Mouse (Mus musculus): ENCODE measurements around the gene 4931440F15Rik.

4931440F15Rik gene

DNA sequence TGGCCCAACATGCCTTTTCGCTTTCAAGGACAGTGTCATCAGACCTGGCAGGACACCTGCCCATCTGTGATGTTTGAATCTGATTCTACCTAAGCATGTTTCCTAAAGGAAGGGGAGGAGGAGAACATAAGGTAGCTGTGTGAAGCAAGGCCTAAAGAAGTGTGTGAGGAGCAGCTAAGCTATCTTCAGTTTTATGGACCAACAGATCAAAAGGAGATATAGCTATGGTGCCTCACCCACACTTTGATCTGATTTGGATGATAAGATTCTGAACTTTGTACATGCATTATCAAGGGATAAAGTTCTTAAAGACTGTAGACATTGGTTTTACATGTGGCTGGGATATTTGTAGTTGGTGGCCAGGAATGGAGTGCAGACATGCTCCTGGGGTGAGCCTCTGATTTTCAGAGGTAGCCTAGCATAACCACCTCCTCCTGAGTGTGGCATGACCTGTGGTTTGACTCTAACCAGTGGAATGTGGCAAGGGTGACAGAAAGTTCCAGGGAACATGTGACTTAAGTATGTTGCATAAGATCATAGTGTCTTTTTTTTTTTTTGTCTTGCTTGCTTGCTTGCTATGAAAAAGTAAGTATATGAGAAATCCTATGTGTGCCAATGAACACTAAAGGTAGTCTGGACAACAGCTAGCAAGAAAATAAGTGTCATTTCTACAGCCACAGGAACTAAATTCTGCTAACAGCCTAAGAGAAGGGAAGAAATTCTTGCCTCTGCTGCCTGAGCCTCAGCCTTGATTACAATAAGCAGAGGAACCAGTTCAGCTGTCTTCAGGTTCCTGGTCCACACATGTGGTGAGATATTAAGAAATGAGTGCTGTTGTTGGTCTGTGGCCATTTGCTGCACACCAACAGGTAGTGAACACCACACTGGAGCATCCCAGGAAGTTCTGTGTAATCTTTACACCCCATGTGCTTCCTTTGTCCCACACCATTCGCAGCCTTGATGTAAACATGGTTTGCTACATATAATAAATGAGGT, 23.7 kb downstream of the 4931440F15Rik start:
- DNase-seq (ENCODE audit: low spot score) = no peak

DNA sequence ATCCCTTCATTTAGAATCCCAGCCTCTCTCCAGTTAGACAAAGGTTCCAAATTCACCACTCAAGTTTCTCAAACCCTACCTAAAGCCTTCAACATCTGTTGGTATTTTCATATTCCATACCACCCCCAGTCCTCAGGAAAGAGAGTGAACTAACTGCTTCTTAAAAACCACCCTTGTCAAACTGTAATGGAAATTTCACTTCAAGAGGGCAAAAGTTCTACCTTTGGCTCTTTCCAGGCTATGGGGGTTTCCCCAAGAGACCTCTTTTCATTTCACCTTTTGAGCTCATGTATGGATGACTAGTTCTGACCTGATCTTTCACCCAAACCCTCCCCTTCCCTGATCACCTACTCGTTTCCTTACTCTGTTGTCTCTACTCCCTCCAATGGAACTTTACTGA, 25.6 kb downstream of the 4931440F15Rik start:
- no peak for DNase-seq (ENCODE audit: low spot score)

DNA sequence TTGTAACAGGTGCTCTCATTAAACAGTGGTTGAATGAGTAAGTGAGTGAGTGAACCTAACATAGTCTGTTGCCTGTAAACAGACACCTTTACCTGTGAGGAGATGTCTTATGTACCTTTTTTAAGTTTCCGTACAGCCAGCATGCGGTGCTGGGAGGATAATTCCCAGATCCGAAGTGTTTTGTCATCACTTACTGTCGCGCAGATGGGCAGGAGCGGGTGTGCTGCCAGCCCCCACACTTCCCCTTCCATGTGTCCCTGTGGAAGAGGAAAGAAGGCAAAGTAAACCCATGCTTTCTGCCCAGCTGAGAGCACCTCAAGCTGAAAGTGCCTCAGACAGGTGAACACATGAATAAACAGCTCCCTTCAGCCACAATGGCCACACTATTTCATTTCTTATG, 30.4 kb downstream of the 4931440F15Rik start:
- no peak for DNase-seq (ENCODE audit: low spot score)

DNA sequence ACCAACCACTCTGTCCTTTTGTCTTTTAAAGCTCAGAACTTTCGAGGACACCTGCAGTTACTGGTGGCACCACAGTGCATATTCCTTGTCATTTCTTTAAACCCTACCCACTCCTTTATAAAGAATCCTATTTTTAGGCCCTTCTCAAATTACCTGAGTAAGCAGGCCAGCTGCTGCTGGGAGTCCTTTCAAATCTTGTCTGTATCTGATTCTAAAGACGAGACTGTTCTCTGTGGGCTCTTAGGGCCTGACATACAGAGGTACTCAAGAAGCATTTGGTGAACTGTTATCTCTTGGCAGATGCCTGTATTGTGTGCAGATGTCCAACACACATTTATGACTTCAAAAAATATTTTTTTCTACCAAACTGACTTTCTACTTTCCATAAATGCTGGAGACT, 31.0 kb downstream of the 4931440F15Rik start:
- DNase-seq (ENCODE audit: low spot score) = no peak

DNA sequence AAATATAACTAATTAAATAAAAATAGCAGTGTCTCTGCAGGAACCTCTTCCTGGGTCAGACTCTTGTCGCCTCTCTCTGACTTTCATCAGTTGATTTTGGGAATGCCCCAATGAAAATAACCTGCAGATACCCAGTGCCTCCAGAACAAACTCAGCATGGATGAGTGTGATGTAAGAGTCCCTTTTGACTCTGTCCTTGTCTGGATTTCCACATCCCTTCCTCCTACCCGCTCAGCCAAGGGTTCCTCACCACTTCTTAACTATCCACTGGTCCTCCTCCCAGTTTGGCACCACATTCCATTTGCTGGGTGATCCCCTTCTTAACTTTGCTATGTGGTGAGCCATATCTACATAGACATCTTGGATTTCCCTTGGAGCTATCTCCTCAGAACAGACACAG, 34.7 kb downstream of the 4931440F15Rik start:
- no peak for DNase-seq (ENCODE audit: low spot score)

DNA sequence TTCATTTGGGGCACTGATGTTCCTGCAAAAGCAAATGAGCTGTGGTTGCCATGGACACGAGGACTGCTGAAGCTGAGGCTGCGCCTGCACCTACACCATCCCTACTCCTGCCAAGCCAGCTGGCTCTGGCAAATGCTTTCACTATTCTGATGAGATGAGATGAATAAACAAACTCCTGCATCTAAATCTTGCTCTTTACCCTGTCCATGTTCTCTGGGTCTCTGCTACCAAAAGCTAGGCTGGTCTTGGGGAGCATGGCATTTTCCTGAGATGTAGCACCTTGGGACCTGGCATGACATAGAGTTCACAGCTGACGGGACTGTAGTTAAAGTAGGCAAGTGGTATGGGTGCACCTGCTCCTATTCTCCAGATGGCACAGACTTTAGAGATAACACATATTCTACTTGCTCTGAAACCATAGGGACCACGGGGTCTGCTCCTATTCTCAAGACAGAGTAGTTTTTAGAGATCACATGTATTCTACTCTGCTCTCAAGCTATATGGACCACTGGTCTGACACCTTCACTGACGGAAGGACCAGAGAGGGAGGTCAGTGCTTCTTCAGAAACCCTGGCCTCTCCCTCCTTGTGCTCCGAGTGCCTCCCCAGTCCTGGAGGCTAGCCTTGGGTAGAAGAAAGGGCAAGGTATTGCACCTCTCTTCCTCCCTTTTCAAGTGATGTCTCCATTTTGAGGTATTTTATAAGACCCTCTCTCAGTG, 36.4 kb downstream of the 4931440F15Rik start:
- DNase-seq (ENCODE audit: low spot score) = no peak

DNA sequence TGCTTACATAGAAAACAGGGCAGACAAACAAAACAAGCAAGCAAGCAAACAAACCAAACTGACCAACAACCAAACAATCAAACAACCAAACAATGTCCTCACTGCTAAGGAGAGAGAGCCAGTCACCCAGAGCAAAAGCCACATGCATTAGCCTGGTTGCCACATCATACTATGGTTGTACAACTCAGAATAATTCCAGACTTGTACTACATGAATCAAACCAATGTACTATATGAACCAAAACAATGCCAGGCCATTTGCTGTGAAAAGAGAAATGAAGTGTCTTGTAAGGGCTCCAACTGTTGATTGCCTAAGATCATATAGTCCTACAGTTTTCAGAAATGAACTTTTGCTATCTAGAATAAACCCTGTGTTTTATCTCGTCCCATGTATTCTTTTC, 37.0 kb downstream of the 4931440F15Rik start:
- no peak for DNase-seq (ENCODE audit: low spot score)

DNA sequence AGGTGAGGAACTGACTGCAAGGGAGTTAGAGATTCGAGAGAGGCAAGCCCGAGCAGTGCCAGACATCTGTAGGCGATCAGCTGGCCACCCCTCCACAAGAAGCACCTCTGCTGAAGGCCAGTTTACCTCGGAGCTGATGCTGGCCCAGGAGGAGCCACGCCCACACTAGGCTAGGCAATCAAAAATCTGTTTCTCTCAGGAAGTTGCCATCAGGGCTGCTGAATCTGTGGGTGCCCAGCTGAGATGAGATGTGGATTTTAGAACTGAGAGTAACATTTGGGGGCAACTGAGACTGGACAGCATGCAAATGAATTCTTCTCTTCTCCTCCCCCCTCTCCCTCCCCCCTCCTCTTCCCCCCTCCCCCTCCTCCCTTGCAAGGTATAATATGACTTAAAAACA, 38.0 kb downstream of the 4931440F15Rik start:
- DNase-seq (ENCODE audit: low spot score) = no peak

DNA sequence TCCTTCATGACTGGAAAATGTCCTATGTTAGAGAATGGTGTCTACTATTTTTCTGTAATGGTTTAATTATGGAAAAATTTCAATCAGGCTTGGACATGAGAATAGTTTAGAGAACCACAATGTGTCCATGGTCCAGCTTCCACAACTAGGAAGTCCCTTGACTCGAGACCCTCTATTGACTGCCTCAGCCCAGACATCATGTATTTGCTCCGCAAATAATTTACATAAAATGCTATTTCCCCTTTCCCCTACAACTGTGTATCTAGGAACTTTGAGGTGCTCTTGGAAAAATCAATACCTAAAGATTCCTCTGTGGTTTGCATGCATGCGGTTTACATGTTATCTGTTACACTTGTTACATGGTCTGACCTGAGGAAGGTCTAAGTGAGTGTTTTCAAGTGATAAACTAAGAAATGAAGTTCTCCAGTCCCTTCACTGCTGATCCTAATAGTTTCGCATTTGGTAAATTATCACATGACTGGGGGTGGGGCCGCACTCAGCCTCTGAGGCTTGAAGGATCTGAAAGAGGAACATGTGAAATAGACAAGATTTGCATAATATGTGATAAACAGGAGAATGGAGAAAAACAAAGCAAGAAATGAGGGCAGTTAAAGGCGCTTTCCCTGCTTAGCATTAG, 38.8 kb downstream of the 4931440F15Rik start:
- no peak for DNase-seq (ENCODE audit: low spot score)

DNA sequence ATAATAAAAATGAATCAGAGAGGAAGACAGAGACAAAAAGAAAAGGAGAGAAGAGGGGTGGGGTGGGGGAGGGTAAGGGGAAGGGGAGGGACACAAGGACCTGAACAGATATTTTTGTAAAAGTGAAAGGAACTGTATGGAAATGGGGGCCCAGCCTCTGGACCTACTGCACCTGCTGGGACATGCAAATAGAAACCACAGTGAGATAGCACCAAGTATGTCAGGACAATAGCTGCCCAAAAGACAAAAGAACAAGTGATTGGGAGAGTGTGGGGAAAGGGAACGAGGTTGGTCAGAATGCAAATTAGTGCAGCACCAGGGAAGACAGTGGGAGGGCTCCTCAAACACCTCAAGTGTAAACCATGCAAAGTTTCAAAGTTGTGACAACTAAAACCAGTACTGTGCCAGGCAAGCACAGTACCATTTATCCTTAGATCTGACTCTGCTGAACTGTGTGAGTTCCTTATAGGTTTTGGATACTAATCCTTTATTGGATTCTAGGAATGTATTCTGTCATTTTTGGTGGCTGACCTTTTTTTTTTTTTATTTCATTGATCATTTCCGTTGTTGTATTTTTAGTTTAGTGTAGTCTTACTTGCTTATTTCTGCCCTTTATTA, 46.0 kb downstream of the 4931440F15Rik start:
- no peak for DNase-seq (ENCODE audit: low spot score)

DNA sequence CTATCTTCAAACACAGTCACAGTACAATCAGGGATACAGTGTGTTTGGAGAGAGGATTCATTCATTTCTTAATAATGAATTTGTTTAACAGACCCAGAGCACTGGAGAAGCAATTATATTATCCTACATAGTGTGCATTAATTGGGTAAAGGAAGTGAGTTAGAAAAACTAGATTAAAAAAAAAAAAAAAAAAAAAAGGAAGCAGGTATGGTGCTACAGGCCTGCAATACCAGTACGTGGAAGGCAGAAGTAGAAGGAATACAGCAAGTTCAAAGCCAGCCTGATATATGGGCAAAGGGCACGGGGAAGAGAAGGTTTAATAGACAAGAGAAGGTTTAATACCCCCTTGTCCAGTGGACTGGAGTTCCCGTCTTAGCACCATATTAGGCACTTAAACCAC, 46.5 kb downstream of the 4931440F15Rik start:
- DNase-seq (ENCODE audit: low spot score) = no peak

DNA sequence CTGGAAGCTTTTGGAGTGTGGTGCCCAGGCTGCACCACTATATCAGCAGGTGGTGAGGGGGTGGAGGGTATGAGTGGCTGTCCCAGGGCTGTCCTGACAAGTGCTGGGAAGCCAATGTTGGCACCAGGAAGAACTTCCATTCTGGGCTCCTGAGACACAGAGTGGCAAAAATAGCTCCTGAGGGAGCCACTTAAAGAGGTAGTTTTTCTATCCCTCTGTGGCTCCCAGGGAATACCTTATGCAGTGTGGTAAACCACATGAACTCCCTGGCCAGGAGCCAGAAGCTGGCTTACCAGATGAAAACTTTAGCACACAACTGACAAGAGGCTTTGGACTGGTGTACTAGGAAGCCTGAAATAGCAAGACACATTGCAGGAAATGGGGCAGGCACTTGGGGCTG, 47.5 kb downstream of the 4931440F15Rik start:
- no peak for DNase-seq (ENCODE audit: low spot score)

DNA sequence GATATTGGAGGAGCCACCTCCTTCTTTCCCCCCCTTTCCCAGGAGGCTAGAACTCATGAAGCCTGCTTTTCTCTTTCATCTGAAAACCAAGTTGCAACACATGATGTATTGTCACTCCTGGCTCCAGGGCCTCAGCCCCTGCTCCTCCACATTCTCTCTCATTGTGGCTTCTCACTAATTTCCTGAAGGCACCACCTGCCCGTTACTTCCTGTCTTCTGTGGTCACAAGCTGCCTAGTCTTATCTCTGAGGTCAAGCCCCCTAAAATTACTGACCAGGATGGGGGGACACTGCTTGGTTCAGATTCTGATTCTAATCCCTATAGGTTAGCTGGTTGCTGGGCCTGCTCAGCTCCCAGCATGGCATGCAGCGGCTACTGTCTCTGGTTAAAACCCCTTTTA, 50.7 kb downstream of the 4931440F15Rik start:
- no peak for DNase-seq (ENCODE audit: low spot score)

DNA sequence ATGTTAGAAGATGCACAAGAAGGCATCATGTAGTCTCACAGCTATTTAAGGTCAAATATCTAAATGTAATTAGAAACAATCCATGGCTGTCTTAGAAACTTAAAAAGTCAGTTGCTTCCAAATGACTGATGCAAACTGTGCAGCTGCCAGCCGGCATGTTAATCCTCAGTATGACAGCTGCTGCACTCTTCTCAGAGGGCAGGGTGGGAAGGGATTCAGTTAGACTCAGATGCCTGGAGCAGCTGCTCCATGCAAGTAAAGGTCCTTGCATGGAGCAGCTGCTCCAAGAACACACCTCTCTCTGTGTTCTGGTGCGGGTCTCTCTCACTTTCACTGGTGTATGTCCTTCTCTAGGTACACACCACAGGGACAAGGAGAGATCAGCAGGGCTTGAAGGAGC, 51.2 kb downstream of the 4931440F15Rik start:
- no peak for DNase-seq (ENCODE audit: low spot score)

Data from ovary, postnatal 10 days (tissue).